In the genomic region with DNA sequence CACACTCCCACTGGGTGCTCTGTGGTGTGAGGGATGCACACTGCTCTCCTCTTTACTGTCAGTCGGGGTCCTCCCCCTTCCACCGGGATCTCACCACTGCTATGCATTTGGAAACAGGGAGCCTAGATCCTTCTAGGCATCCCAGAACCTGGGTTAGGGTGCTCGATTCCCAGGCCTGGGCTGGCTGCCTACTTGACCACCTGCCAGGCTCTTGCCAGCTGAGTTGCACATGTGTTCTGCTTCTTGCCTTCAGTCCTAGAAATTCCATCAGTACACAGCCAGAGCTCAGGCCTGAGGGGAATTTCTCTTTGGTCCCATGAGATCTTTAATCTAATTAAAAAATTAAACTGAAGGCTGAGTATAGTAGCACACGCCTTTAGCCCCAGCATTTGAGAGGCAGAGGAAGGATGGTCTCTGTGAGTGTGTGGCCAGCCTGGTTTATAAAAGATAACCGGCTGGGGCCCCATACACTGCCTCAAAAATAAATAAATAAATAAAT, we compare ENCODE assay signal across 19 mouse cellular contexts. TPM values are rescaled to one million over a fixed set of nuclear protein-coding genes. Genes with fewer than 3 reads are reported as not detected.
DNase-seq lines count a peak whose midpoint lies in the region; ATAC-seq and TF ChIP-seq lines count a peak whose summit lies in the region.
"Had no signal": no experiment of that assay in that cellular context is flagged by ENCODE, and none has a peak within 500 bp of the region (broad histone marks: within the 10 kb centered on the region; RNA-seq: fewer than 3 reads in every experiment).

No protein-coding gene starts in this region.

- H3K27me3 ChIP-seq in heart, embryonic 13.5 days (replicated peaks) = no peaks in the 10 kb centered on the region
- no peaks in the 10 kb centered on the region for H3K27me3 ChIP-seq in heart, adult 2 months (ENCODE audit: control insufficient read depth, insufficient read depth, low read length)
- H3K27me3 ChIP-seq in kidney, embryonic 16.5 days (ENCODE audit: insufficient read depth, low read length) = no peaks in the 10 kb centered on the region
- H3K27me3 ChIP-seq in embryonic facial prominence, embryonic 11.5 days (ENCODE audit: control insufficient read depth, insufficient read depth, low read length) = no peaks in the 10 kb centered on the region
- H3K27me3 ChIP-seq in limb, embryonic 13.5 days = no peaks in the 10 kb centered on the region
- H3K27me3 ChIP-seq: CH12.LX, Patski had no signal

- H3K4me3 ChIP-seq in heart, embryonic 13.5 days = no peak overlapping the region
- H3K4me3 ChIP-seq in heart, adult 2 months = no peak overlapping the region
- H3K4me3 ChIP-seq in kidney, embryonic 16.5 days (ENCODE audit: low read length) = no peak overlapping the region
- H3K4me3 ChIP-seq in embryonic facial prominence, embryonic 11.5 days (ENCODE audit: low read depth, low read length) = no peak overlapping the region
- no peak overlapping the region for H3K4me3 ChIP-seq in limb, embryonic 13.5 days

- no peak for TF ChIP-seq CTCF in heart, adult 2 months (IDR thresholded peaks at IDR 0.05)

- no peaks in the 10 kb centered on the region for H3K9me3 ChIP-seq in heart, embryonic 13.5 days
- no peaks in the 10 kb centered on the region for H3K9me3 ChIP-seq in kidney, embryonic 16.5 days (ENCODE audit: low read length)
- H3K9me3 ChIP-seq in embryonic facial prominence, embryonic 11.5 days (replicated peaks; ENCODE audit: control insufficient read depth, low read length) = no peaks in the 10 kb centered on the region
- H3K9me3 ChIP-seq in limb, embryonic 13.5 days = no peaks in the 10 kb centered on the region

- H3K36me3 ChIP-seq in heart, embryonic 13.5 days = no peaks in the 10 kb centered on the region
- no peaks in the 10 kb centered on the region for H3K36me3 ChIP-seq in heart, adult 2 months (ENCODE audit: control insufficient read depth, insufficient read depth, low read length)
- H3K36me3 ChIP-seq in kidney, embryonic 16.5 days (ENCODE audit: insufficient read depth, low read length) = no peaks in the 10 kb centered on the region
- no peaks in the 10 kb centered on the region for H3K36me3 ChIP-seq in embryonic facial prominence, embryonic 11.5 days (replicated peaks; ENCODE audit: control insufficient read depth, insufficient read depth, low read depth, low read length)
- no peaks in the 10 kb centered on the region for H3K36me3 ChIP-seq in limb, embryonic 13.5 days

- H3K4me1 ChIP-seq in heart, embryonic 13.5 days = peaks cover 29% of the 10 kb centered on the region
- peaks cover 10% of the 10 kb centered on the region for H3K4me1 ChIP-seq in heart, adult 2 months (ENCODE audit: control insufficient read depth, insufficient read depth, low read length)
- H3K4me1 ChIP-seq in kidney, embryonic 16.5 days (ENCODE audit: insufficient read depth, low read length) = peaks cover 25% of the 10 kb centered on the region
- no peaks in the 10 kb centered on the region; the same call in 1 of the 2 replicates for H3K4me1 ChIP-seq in embryonic facial prominence, embryonic 11.5 days (ENCODE audit: control insufficient read depth, insufficient read depth, low read length)
- peaks cover 37% of the 10 kb centered on the region for H3K4me1 ChIP-seq in limb, embryonic 13.5 days

- H3K4me2 ChIP-seq in heart, embryonic 13.5 days = no peak overlapping the region
- H3K4me2 ChIP-seq in kidney, embryonic 16.5 days (replicated peaks; ENCODE audit: low read depth, low read length) = no peak overlapping the region
- no peak overlapping the region for H3K4me2 ChIP-seq in embryonic facial prominence, embryonic 11.5 days (ENCODE audit: low read depth, low read length)
- no peak overlapping the region; the same call in 1 of the 2 replicates for H3K4me2 ChIP-seq in limb, embryonic 13.5 days (replicated peaks)

- no peak overlapping the region for H3K27ac ChIP-seq in heart, embryonic 13.5 days (replicated peaks)
- H3K27ac ChIP-seq in heart, adult 2 months = no peak overlapping the region
- no peak overlapping the region for H3K27ac ChIP-seq in kidney, embryonic 16.5 days (ENCODE audit: low read length)
- H3K27ac ChIP-seq in embryonic facial prominence, embryonic 11.5 days (replicated peaks; ENCODE audit: low read depth, low read length) = no peak overlapping the region
- H3K27ac ChIP-seq in limb, embryonic 13.5 days = 0 out of 2 replicates have a peak overlapping the region, but pooled peaks have one; percentile 15
- H3K27ac ChIP-seq: kidney, postnatal 0 days; macrophage had no signal

- 72% methylated on average over 5 of the region's 5 CpGs for WGBS in heart, embryonic 13.5 days
- WGBS in heart, adult 2 months = 55% methylated on average over 5 of the region's 5 CpGs
- 77% methylated on average over 5 of the region's 5 CpGs for WGBS in kidney, embryonic 16.5 days
- WGBS in embryonic facial prominence, embryonic 11.5 days = 59% methylated on average over 5 of the region's 5 CpGs
- WGBS in limb, embryonic 13.5 days = 70% methylated on average over 5 of the region's 5 CpGs

- ATAC-seq in heart, embryonic 13.5 days (ENCODE audit: extremely low read depth, insufficient number of reproducible peaks, low FRiP score, low TSS enrichment) = no peak
- no peak for ATAC-seq in kidney, embryonic 16.5 days (ENCODE audit: low FRiP score, low TSS enrichment)
- ATAC-seq in embryonic facial prominence, embryonic 11.5 days (replicated peaks; ENCODE audit: insufficient number of reproducible peaks, low FRiP score, low TSS enrichment, low read depth) = no peak
- no peak for ATAC-seq in limb, embryonic 13.5 days (ENCODE audit: low FRiP score, low read depth)
- ATAC-seq: Patski had no signal

- TF ChIP-seq POLR2A in heart, adult 2 months (IDR thresholded peaks at IDR 0.05; ENCODE audit: insufficient read depth, low read depth, low read length) = no peak

- no peak for DNase-seq in heart, adult 2 months
- no peak for DNase-seq in kidney, adult 11 months
- DNase-seq in embryonic facial prominence, embryonic 11.5 days (ENCODE audit: low spot score) = peak; percentile 29
- DNase-seq in frontal cortex, postnatal 25 days (ENCODE audit: low spot score in 2 of 2) = no peak
- DNase-seq: adrenal gland, adult 8-10 months; gastrocnemius, postnatal 36 days; lung, adult 2 months; thymus, postnatal 4 days had no signal

- no peak for TF ChIP-seq EP300 in heart, adult 2 months (IDR thresholded peaks at IDR 0.05; ENCODE audit: insufficient read depth, low read depth, low read length)

- peak overlapping the region; percentile 1; the same call in 1 of the 2 replicates for H3K9ac ChIP-seq in heart, embryonic 13.5 days
- no peak overlapping the region for H3K9ac ChIP-seq in heart, adult 2 months (ENCODE audit: low read depth, low read length)
- H3K9ac ChIP-seq in kidney, embryonic 16.5 days (replicated peaks; ENCODE audit: low read length) = 0 out of 2 replicates have a peak overlapping the region, but pooled peaks have one; percentile 29
- no peak overlapping the region for H3K9ac ChIP-seq in embryonic facial prominence, embryonic 11.5 days (replicated peaks; ENCODE audit: low read length)
- no peak overlapping the region for H3K9ac ChIP-seq in limb, embryonic 13.5 days

- no peaks in the 10 kb centered on the region for H3K79me2 ChIP-seq in heart, adult 2 months (replicated peaks; ENCODE audit: control insufficient read depth, insufficient read depth, low read length)

- intact Hi-C loops in heart, adult 2 months (cut with DNase I) = no loop called here

RNA-seq across cellular contexts. Expression of a gene that starts 8.8 kb away (rescaled TPM):
- 68.6 and 76.9 TPM in 2 replicates for polyA plus RNA-seq in heart, embryonic 13.5 days (2015; fragmentation: Nextera tagmentation; extraction: Ambion mirVana)
- total RNA-seq in heart, adult 2 months (2021) = 100 to 1,000 TPM; 123 to 127 TPM
- 66.2 and 109 TPM in 2 replicates for polyA plus RNA-seq in heart, adult 2 months (2012; rRNA removed)
- polyA plus RNA-seq in kidney, embryonic 16.5 days (2015; fragmentation: Nextera tagmentation; extraction: Ambion mirVana) = 42.1 and 47.4 TPM in 2 replicates
- 94.2 and 104 TPM in 2 replicates for polyA plus RNA-seq in embryonic facial prominence, embryonic 11.5 days (2014; fragmentation: Nextera tagmentation; extraction: Ambion mirVana)
- 57.3 and 61.1 TPM in 2 replicates for polyA plus RNA-seq in limb, embryonic 13.5 days (2015; fragmentation: Nextera tagmentation; extraction: Ambion mirVana)

RNA-seq across cellular contexts. Expression of a gene that starts 13.3 kb away (rescaled TPM):
- polyA plus RNA-seq in heart, embryonic 13.5 days (2015; fragmentation: Nextera tagmentation; extraction: Ambion mirVana) = not detected in 2 replicates
- total RNA-seq in heart, adult 2 months (2021) = not detected
- 0.06 and 0.12 TPM in 2 replicates for polyA plus RNA-seq in heart, adult 2 months (2012; rRNA removed)
- polyA plus RNA-seq in kidney, embryonic 16.5 days (2015; fragmentation: Nextera tagmentation; extraction: Ambion mirVana) = 0.04 and 0.06 TPM in 2 replicates
- not detected in 2 replicates for polyA plus RNA-seq in embryonic facial prominence, embryonic 11.5 days (2014; fragmentation: Nextera tagmentation; extraction: Ambion mirVana)
- polyA plus RNA-seq in limb, embryonic 13.5 days (2015; fragmentation: Nextera tagmentation; extraction: Ambion mirVana) = not detected in 2 replicates
- total RNA-seq: CH12.LX had no signal
- polyA plus RNA-seq: embryonic facial prominence, embryonic 14.5 days; lung, adult 2 months; macrophage had no signal

RNA-seq across cellular contexts. Expression of a gene that starts 16.9 kb away (rescaled TPM):
- polyA plus RNA-seq in heart, embryonic 13.5 days (2015; fragmentation: Nextera tagmentation; extraction: Ambion mirVana) = 269 and 297 TPM in 2 replicates
- 10 to 100 TPM; 56.9 to 64.2 TPM for total RNA-seq in heart, adult 2 months (2021)
- 54.1 and 68.3 TPM in 2 replicates for polyA plus RNA-seq in heart, adult 2 months (2012; rRNA removed)
- polyA plus RNA-seq in kidney, embryonic 16.5 days (2015; fragmentation: Nextera tagmentation; extraction: Ambion mirVana) = 272 and 281 TPM in 2 replicates
- polyA plus RNA-seq in embryonic facial prominence, embryonic 11.5 days (2014; fragmentation: Nextera tagmentation; extraction: Ambion mirVana) = 323 and 334 TPM in 2 replicates
- polyA plus RNA-seq in limb, embryonic 13.5 days (2015; fragmentation: Nextera tagmentation; extraction: Ambion mirVana) = 240 and 246 TPM in 2 replicates

RNA-seq across cellular contexts. Expression of a gene that starts 28.4 kb away (rescaled TPM):
- not detected in 2 replicates for polyA plus RNA-seq in heart, embryonic 13.5 days (2015; fragmentation: Nextera tagmentation; extraction: Ambion mirVana)
- not detected for total RNA-seq in heart, adult 2 months (2021)
- polyA plus RNA-seq in heart, adult 2 months (2012; rRNA removed) = not detected in 2 replicates
- 0.52 and 0.76 TPM in 2 replicates for polyA plus RNA-seq in kidney, embryonic 16.5 days (2015; fragmentation: Nextera tagmentation; extraction: Ambion mirVana)
- polyA plus RNA-seq in embryonic facial prominence, embryonic 11.5 days (2014; fragmentation: Nextera tagmentation; extraction: Ambion mirVana) = not detected in 2 replicates
- not detected in 2 replicates for polyA plus RNA-seq in limb, embryonic 13.5 days (2015; fragmentation: Nextera tagmentation; extraction: Ambion mirVana)
- total RNA-seq: adrenal gland, adult 8-10 months; gastrocnemius, postnatal 36 days; left cerebral cortex, postnatal 14 days; neutrophil, adult 5-6 weeks had no signal
- polyA plus RNA-seq: embryonic facial prominence, embryonic 14.5 days; hindbrain, embryonic 11.5 days; macrophage had no signal

RNA-seq across cellular contexts. Expression of a gene that starts 29.8 kb away (rescaled TPM):
- 33.7 and 37.3 TPM in 2 replicates for polyA plus RNA-seq in heart, embryonic 13.5 days (2015; fragmentation: Nextera tagmentation; extraction: Ambion mirVana)
- total RNA-seq in heart, adult 2 months (2021) = 10 to 100 TPM; 39.7 to 48.4 TPM
- 35.5 and 44.8 TPM in 2 replicates for polyA plus RNA-seq in heart, adult 2 months (2012; rRNA removed)
- polyA plus RNA-seq in kidney, embryonic 16.5 days (2015; fragmentation: Nextera tagmentation; extraction: Ambion mirVana) = 88.5 TPM in 2 replicates
- 59.8 and 71.3 TPM in 2 replicates for polyA plus RNA-seq in embryonic facial prominence, embryonic 11.5 days (2014; fragmentation: Nextera tagmentation; extraction: Ambion mirVana)
- polyA plus RNA-seq in limb, embryonic 13.5 days (2015; fragmentation: Nextera tagmentation; extraction: Ambion mirVana) = 68.2 and 71.1 TPM in 2 replicates

Comparison
In these comparisons a context has a peak if more than half of its experiments do, and no peak if none do; other contexts are left out.
1. H3K9ac ChIP-seq: peak in heart, embryonic 13.5 days (single experiment) and kidney, embryonic 16.5 days (single experiment); none in heart, adult 2 months (single experiment), embryonic facial prominence, embryonic 11.5 days (single experiment) and limb, embryonic 13.5 days (single experiment).